Mouse (Mus musculus): ENCODE results near the gene Taf5. TPM values are rescaled to one million over a fixed set of nuclear protein-coding genes. Genes with fewer than 3 reads are reported as not detected.
A peak's percentile ranks its signal among the peaks of the same experiment; 100 is the strongest.

Gene Taf5
- polyA plus RNA-seq, 1 experiment, result 2.4 TPM

- peak; percentile 70; the same call in 1 of the 2 replicates for TF ChIP-seq POLR2A (IDR thresholded peaks at IDR 0.05; ENCODE audit: low read depth, low read length)
- TF ChIP-seq CTCF (IDR thresholded peaks at IDR 0.05; ENCODE audit: extremely low read depth, insufficient read depth, insufficient read length, insufficient replicate concordance), result no peak
Observed at GRCm38 (mm10) chr19:47090550-47091156, 23.1 kb downstream of the Taf5 start, which contains the start of the genes Usmg5 and Pdcd11. TSS of gene Usmg5 (minus strand) at chr19:47090647. TSS of gene Pdcd11 (plus strand) at chr19:47090768.

GRCm38 (mm10) chr19:47101080-47101479, 33.5 kb downstream of the Taf5 start:
- Histone ChIP-seq H3K4me1 (ENCODE audit: control insufficient read depth, insufficient read depth, insufficient read length) (no peaks in the 10 kb centered on the region), H3K27me3 (ENCODE audit: control insufficient read depth, insufficient read depth, low read length) (no peaks in the 10 kb centered on the region), H3K27ac (ENCODE audit: insufficient read depth, low read length) (no peak overlapping the region), H3K36me3 (ENCODE audit: control insufficient read depth, insufficient read depth, low read length) (peaks cover 55% of the 10 kb centered on the region), H3K4me3 (ENCODE audit: extremely low read depth, insufficient read depth, insufficient read length) (no peak overlapping the region)
- 86% methylated on average over 5 of the region's 5 CpGs for WGBS
- TF ChIP-seq CTCF (IDR thresholded peaks at IDR 0.05; ENCODE audit: extremely low read depth, insufficient read depth, insufficient read length, insufficient replicate concordance), result no peak
- no peak for TF ChIP-seq POLR2A (IDR thresholded peaks at IDR 0.05; ENCODE audit: low read depth, low read length)
- no peak for DNase-seq (ENCODE audit: low read depth in 1 of 2, low spot score in 2 of 2)

More at GRCm38 (mm10) chr19:47090550-47091156, 23.1 kb downstream of the Taf5 start, which contains the start of the genes Usmg5 and Pdcd11:
- no peaks in the 10 kb centered on the region for H3K27me3 ChIP-seq (ENCODE audit: control insufficient read depth, insufficient read depth, low read length)
- peaks cover 2% of the 10 kb centered on the region; the same call in 1 of the 2 replicates for H3K4me1 ChIP-seq (ENCODE audit: control insufficient read depth, insufficient read depth, insufficient read length)
- peaks cover 7% of the 10 kb centered on the region for H3K36me3 ChIP-seq (ENCODE audit: control insufficient read depth, insufficient read depth, low read length)
- WGBS, result under 1% methylated on average over 55 of the region's 56 CpGs
- DNase-seq (ENCODE audit: low read depth in 1 of 2, low spot score in 2 of 2), result peak; percentile 90 to 95
- H3K27ac ChIP-seq (ENCODE audit: insufficient read depth, low read length), result peak within 1 kb of the TSS; percentile 65
- peak within 1 kb of the TSS; percentile 77 for H3K4me3 ChIP-seq (ENCODE audit: extremely low read depth, insufficient read depth, insufficient read length)

- H3K4me1 ChIP-seq (ENCODE audit: control insufficient read depth, insufficient read depth, insufficient read length), result no peaks in the 10 kb centered on the region
- no peak for TF ChIP-seq CTCF (IDR thresholded peaks at IDR 0.05; ENCODE audit: extremely low read depth, insufficient read depth, insufficient read length, insufficient replicate concordance)
- no peak for TF ChIP-seq POLR2A (IDR thresholded peaks at IDR 0.05; ENCODE audit: low read depth, low read length)
- H3K36me3 ChIP-seq (ENCODE audit: control insufficient read depth, insufficient read depth, low read length), result peaks cover 66% of the 10 kb centered on the region
- no peak for DNase-seq (ENCODE audit: low read depth in 1 of 2, low spot score in 2 of 2)
- no peaks in the 10 kb centered on the region for H3K27me3 ChIP-seq (ENCODE audit: control insufficient read depth, insufficient read depth, low read length)
- no peak overlapping the region for H3K27ac ChIP-seq (ENCODE audit: insufficient read depth, low read length)
- H3K4me3 ChIP-seq (ENCODE audit: extremely low read depth, insufficient read depth, insufficient read length), result no peak overlapping the region
- 94% methylated on average over 9 of the region's 9 CpGs for WGBS
Observed at GRCm38 (mm10) chr19:47104641-47105271, 37.2 kb downstream of the Taf5 start.

GRCm38 (mm10) chr19:47118634-47119033, 51.1 kb downstream of the Taf5 start:
- Histone ChIP-seq H3K36me3 (ENCODE audit: control insufficient read depth, insufficient read depth, low read length) (peaks cover 19% of the 10 kb centered on the region; the same call in 1 of the 2 replicates), H3K27me3 (ENCODE audit: control insufficient read depth, insufficient read depth, low read length) (no peaks in the 10 kb centered on the region), H3K4me3 (ENCODE audit: extremely low read depth, insufficient read depth, insufficient read length) (no peak overlapping the region), H3K27ac (ENCODE audit: insufficient read depth, low read length) (no peak overlapping the region), H3K4me1 (ENCODE audit: control insufficient read depth, insufficient read depth, insufficient read length) (no peaks in the 10 kb centered on the region)
- DNase-seq (ENCODE audit: low read depth in 1 of 2, low spot score in 2 of 2), result no peak
- 78% methylated on average over 2 of the region's 2 CpGs for WGBS
- no peak for TF ChIP-seq POLR2A (IDR thresholded peaks at IDR 0.05; ENCODE audit: low read depth, low read length)
- no peak for TF ChIP-seq CTCF (IDR thresholded peaks at IDR 0.05; ENCODE audit: extremely low read depth, insufficient read depth, insufficient read length, insufficient replicate concordance)

- WGBS, result 37% methylated on average over 4 of the region's 4 CpGs
- peaks cover 15% of the 10 kb centered on the region for H3K36me3 ChIP-seq (ENCODE audit: control insufficient read depth, insufficient read depth, low read length)
- no peak overlapping the region for H3K4me3 ChIP-seq (ENCODE audit: extremely low read depth, insufficient read depth, insufficient read length)
- H3K27me3 ChIP-seq (ENCODE audit: control insufficient read depth, insufficient read depth, low read length), result no peaks in the 10 kb centered on the region
- H3K27ac ChIP-seq (ENCODE audit: insufficient read depth, low read length), result no peak overlapping the region
- TF ChIP-seq CTCF (IDR thresholded peaks at IDR 0.05; ENCODE audit: extremely low read depth, insufficient read depth, insufficient read length, insufficient replicate concordance) (peak; percentile 51; the same call in 1 of the 2 replicates), POLR2A (IDR thresholded peaks at IDR 0.05; ENCODE audit: low read depth, low read length) (no peak)
- DNase-seq (ENCODE audit: low read depth in 1 of 2, low spot score in 2 of 2), result no peak
- peaks cover 3% of the 10 kb centered on the region; the same call in 1 of the 2 replicates for H3K4me1 ChIP-seq (ENCODE audit: control insufficient read depth, insufficient read depth, insufficient read length)
Observed at GRCm38 (mm10) chr19:47121054-47121453, 53.5 kb downstream of the Taf5 start.

- H3K4me3 ChIP-seq (ENCODE audit: extremely low read depth, insufficient read depth, insufficient read length), result no peak overlapping the region
- no peaks in the 10 kb centered on the region for H3K27me3 ChIP-seq (ENCODE audit: control insufficient read depth, insufficient read depth, low read length)
- peaks cover 23% of the 10 kb centered on the region for H3K36me3 ChIP-seq (ENCODE audit: control insufficient read depth, insufficient read depth, low read length)
- no peak overlapping the region for H3K27ac ChIP-seq (ENCODE audit: insufficient read depth, low read length)
- 44% methylated on average over 2 of the region's 2 CpGs for WGBS
- peaks cover 3% of the 10 kb centered on the region; the same call in 1 of the 2 replicates for H3K4me1 ChIP-seq (ENCODE audit: control insufficient read depth, insufficient read depth, insufficient read length)
- TF ChIP-seq CTCF (IDR thresholded peaks at IDR 0.05; ENCODE audit: extremely low read depth, insufficient read depth, insufficient read length, insufficient replicate concordance) (peak; percentile 63; the same call in 1 of the 2 replicates), POLR2A (IDR thresholded peaks at IDR 0.05; ENCODE audit: low read depth, low read length) (no peak)
- peak in 1 of 2 experiments; percentile 48 for DNase-seq (ENCODE audit: low read depth in 1 of 2, low spot score in 2 of 2)
Observed at GRCm38 (mm10) chr19:47122802-47123201, 55.3 kb downstream of the Taf5 start.

Measured in spleen, adult 2 months (tissue).